Mouse (Mus musculus) cerebellum, postnatal 25 days (tissue): ENCODE measurements around the gene 4931414P19Rik.
A peak's percentile ranks its signal among the peaks of the same experiment; 100 is the strongest.

Experiments
- DNase-seq, 2 experiments: peaks; one replicate each; pipeline ENCODE4 v3.0.0; 2021; ENCODE audit warnings: mixed read lengths in 2 of 2

The 4931414P19Rik gene

GRCm38 (mm10) chr14:54582536-54582935, 23.3 kb downstream of the 4931414P19Rik start:
- DNase-seq: no peak

- DNase-seq: no peak
These were observed 26.2 kb downstream of the 4931414P19Rik start for GRCm38 (mm10) chr14:54579638-54580037.

GRCm38 (mm10) chr14:54578063-54578462, 27.7 kb downstream of the 4931414P19Rik start:
- no peak for DNase-seq

- DNase-seq: peak; percentile 53 to 68
These were observed 28.5 kb downstream of the 4931414P19Rik start, which contains the start of gene Ajuba for GRCm38 (mm10) chr14:54577089-54577982. Ajuba (minus strand) TSS chr14:54577558.

- DNase-seq: peak in 1 of 2 experiments; percentile 18
These were observed 29.3 kb downstream of the 4931414P19Rik start for GRCm38 (mm10) chr14:54576241-54577088.

- DNase-seq: peak; percentile 12 to 27
These were observed 30.2 kb downstream of the 4931414P19Rik start for GRCm38 (mm10) chr14:54575631-54576030.

- no peak for DNase-seq
These were observed 30.8 kb downstream of the 4931414P19Rik start for GRCm38 (mm10) chr14:54575031-54575430.

GRCm38 (mm10) chr14:54574253-54574652, 31.5 kb downstream of the 4931414P19Rik start:
- no peak for DNase-seq

- DNase-seq: no peak
These were observed 32.7 kb downstream of the 4931414P19Rik start for GRCm38 (mm10) chr14:54572790-54573736.

GRCm38 (mm10) chr14:54572122-54572521, 33.7 kb downstream of the 4931414P19Rik start:
- DNase-seq: no peak

GRCm38 (mm10) chr14:54569451-54570392, 36.1 kb downstream of the 4931414P19Rik start:
- no peak for DNase-seq

GRCm38 (mm10) chr14:54568694-54569414, 36.9 kb downstream of the 4931414P19Rik start:
- DNase-seq: peak; percentile 75 to 83

- DNase-seq: no peak
These were observed 45.1 kb downstream of the 4931414P19Rik start for GRCm38 (mm10) chr14:54560527-54561242.

GRCm38 (mm10) chr14:54557330-54557729, 48.5 kb downstream of the 4931414P19Rik start:
- no peak for DNase-seq

- DNase-seq: peak; percentile 74 to 78
These were observed 51.6 kb downstream of the 4931414P19Rik start, which contains the start of gene Haus4 for GRCm38 (mm10) chr14:54553975-54554769. Haus4 (minus strand) TSS chr14:54554616.

GRCm38 (mm10) chr14:54553454-54553974, 52.3 kb downstream of the 4931414P19Rik start:
- DNase-seq: peak in 1 of 2 experiments; percentile 20

GRCm38 (mm10) chr14:54544703-54545102, 61.1 kb downstream of the 4931414P19Rik start:
- no peak for DNase-seq

- DNase-seq: no peak
These were observed 65.0 kb downstream of the 4931414P19Rik start for GRCm38 (mm10) chr14:54540771-54541170.
